Mouse (Mus musculus) limb, embryonic 14.5 days (tissue): ENCODE measurements around the gene Tst. TPM values are rescaled to one million over a fixed set of nuclear protein-coding genes. Genes with fewer than 3 reads are reported as not detected.
A peak's percentile ranks its signal among the peaks of the same experiment; 100 is the strongest.

Experiments
- ATAC-seq: fragments of 200-750 bp; cut with Nextera tagmentation; 2 replicates; pipeline ENCODE4 v1.8.0; 2017; ENCODE audit warnings: low read depth, moderate number of reproducible peaks, moderate TSS enrichment; ENCODE audit not compliant: low FRiP score
- DNase-seq: peaks from one replicate; pipeline ENCODE4 v3.0.0-alpha.2; 2015; ENCODE audit warnings: low spot score
- H3K27ac ChIP-seq: fragments of 300-500 bp; sonication (generic); replicated peaks from 2 replicates; pipeline ENCODE4 v1.5.1; 2014; ENCODE audit warnings: low read depth, mild to moderate bottlenecking, low read length, moderate library complexity, mixed read lengths
- H3K27me3 ChIP-seq: fragments of 300-500 bp; sonication (generic); 2 replicates; pipeline ENCODE4 v1.6.1; 2014; ENCODE audit warnings: low read length, mixed read lengths; ENCODE audit not compliant: control insufficient read depth, insufficient read depth
- H3K36me3 ChIP-seq: fragments of 300-500 bp; sonication (generic); 2 replicates; pipeline ENCODE4 v1.6.1; 2014; ENCODE audit warnings: mild to moderate bottlenecking, low read length, moderate library complexity, mixed read lengths; ENCODE audit not compliant: control insufficient read depth, insufficient read depth
- H3K4me1 ChIP-seq: fragments of 300-500 bp; sonication (generic); 2 replicates; pipeline ENCODE4 v1.6.1; 2014; ENCODE audit warnings: antibody characterized with exemption, low read length, mixed read lengths; ENCODE audit not compliant: control insufficient read depth, insufficient read depth
- H3K4me2 ChIP-seq: fragments of 300-500 bp; sonication (generic); replicated peaks from 2 replicates; pipeline ENCODE4 v1.6.1; 2014; ENCODE audit warnings: low read depth, mild to moderate bottlenecking, low read length, moderate library complexity; ENCODE audit not compliant: severe bottlenecking
- H3K4me3 ChIP-seq: fragments of 300-500 bp; sonication (generic); replicated peaks from 2 replicates; pipeline ENCODE4 v1.5.1; 2014; ENCODE audit warnings: low read length
- H3K9ac ChIP-seq: fragments of 300-500 bp; sonication (generic); 2 replicates; pipeline ENCODE4 v1.6.1; 2014; ENCODE audit warnings: mild to moderate bottlenecking, low read depth, low read length, moderate library complexity; ENCODE audit not compliant: severe bottlenecking
- H3K9me3 ChIP-seq: fragments of 300-500 bp; sonication (generic); 2 replicates; pipeline ENCODE4 v1.6.1; 2016; ENCODE audit warnings: low read length; ENCODE audit not compliant: control insufficient read depth
- POLR2A ChIP-seq: fragments of 200-500 bp; IDR thresholded peaks from 2 replicates; pipeline ENCODE4 v1.8.0; 2012; ENCODE audit warnings: inconsistent platforms, mild to moderate bottlenecking, moderate library complexity, borderline replicate concordance; ENCODE audit not compliant: insufficient read depth, insufficient read length; ENCODE audit errors: extremely low read depth
- WGBS: fragments of 180-500 bp; shearing (Covaris S2); extraction: QIAGEN DNeasy Blood & Tissue Kit; methylation state at CpG from one replicate; pipeline ENCODE4 v1.1.7; 2014; 5-methylcytosine and 5-hydroxymethylcytosine counted together
- polyA plus RNA-seq, 2 experiments: library from polyadenylated mRNA; depleted of rRNA in 1 of 2; stranded (reverse) in 1 of 2; unstranded in 1 of 2; fragments of >200 nt; fragmentation: Nextera tagmentation in 1 of 2; extraction: Ambion mirVana in 1 of 2; gene quantifications; 2 replicates each; pipeline versions ENCODE4 v1.2.1 to v1.2.3; 2012 to 2014

Gene Tst
- polyA plus RNA-seq, 2 experiments: 8.3 to 12.8 TPM

DNA sequence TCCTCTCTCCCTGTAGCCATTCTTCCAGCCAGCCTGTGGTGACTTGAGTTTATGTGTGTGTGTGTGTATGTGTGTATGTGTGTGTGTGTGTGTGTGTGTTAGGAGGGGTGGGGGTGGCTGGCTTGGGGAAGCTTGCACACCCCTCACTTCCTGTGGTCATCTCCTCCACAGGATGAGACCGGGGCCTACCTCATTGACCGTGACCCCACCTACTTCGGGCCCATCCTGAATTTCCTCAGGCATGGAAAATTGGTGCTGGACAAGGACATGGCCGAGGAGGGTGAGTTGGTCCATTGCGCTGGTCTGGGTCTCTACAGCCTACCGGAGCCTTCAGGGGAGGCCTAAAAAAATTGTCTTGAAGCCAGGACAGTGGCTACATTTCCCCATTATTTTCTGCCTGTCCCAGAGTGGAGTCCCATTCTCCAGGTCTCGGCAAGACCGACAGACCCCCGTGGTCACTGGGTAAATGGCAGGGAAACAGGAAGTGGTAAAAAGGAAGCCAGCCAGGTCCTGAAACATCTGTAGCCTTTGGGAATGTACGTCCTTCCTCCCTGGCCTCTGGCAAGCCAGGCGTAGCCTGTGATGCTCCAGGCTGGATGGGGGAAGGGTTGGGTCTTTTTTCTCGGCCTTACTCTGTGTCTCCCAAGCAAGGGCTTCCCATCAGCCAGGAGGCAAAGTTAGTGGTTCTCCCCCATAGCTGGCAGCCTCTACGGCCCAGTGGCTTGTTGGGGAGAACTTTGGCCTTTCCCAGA, 24.3 kb upstream of the Tst start:
- peak overlapping the region; percentile 72 for H3K4me3 ChIP-seq
- no peaks in the 10 kb centered on the region for H3K9me3 ChIP-seq
- peak overlapping the region; percentile 69 for H3K4me2 ChIP-seq
- DNase-seq (no peak), ATAC-seq (no peak)
- TF ChIP-seq POLR2A: no peak
- H3K27ac ChIP-seq: no peak overlapping the region
- H3K36me3 ChIP-seq: peaks cover 41% of the 10 kb centered on the region
- H3K27me3 ChIP-seq: no peaks in the 10 kb centered on the region
- WGBS: 74% methylated on average over 13 of the region's 13 CpGs
- H3K9ac ChIP-seq: 0 out of 2 replicates have a peak overlapping the region, but pooled peaks have one; percentile 73
- H3K4me1 ChIP-seq: peaks cover 8% of the 10 kb centered on the region

- Histone ChIP-seq H3K4me1 (peaks cover 8% of the 10 kb centered on the region), H3K4me3 (peak overlapping the region; percentile 72), H3K4me2 (peak overlapping the region; percentile 69), H3K27me3 (no peaks in the 10 kb centered on the region), H3K36me3 (peaks cover 32% of the 10 kb centered on the region), H3K27ac (no peak overlapping the region), H3K9me3 (no peaks in the 10 kb centered on the region), H3K9ac (peak overlapping the region; percentile 73)
- no peak for TF ChIP-seq POLR2A
- no peak for ATAC-seq
- WGBS: 0% methylated on average over 3 of the region's 3 CpGs
- no peak for DNase-seq
These were observed 23.4 kb upstream of the Tst start for GRCm38 (mm10) chr15:78429139-78429459.

- H3K36me3 ChIP-seq: peaks cover 26% of the 10 kb centered on the region
- H3K9ac ChIP-seq: peak within 1 kb of the TSS; percentile 73
- ATAC-seq (peak; percentile 89), DNase-seq (peak; percentile 71)
- H3K4me1 ChIP-seq: peaks cover 8% of the 10 kb centered on the region
- H3K4me2 ChIP-seq: peak within 1 kb of the TSS; percentile 69
- H3K9me3 ChIP-seq: no peaks in the 10 kb centered on the region
- H3K27me3 ChIP-seq: no peaks in the 10 kb centered on the region
- TF ChIP-seq POLR2A: peak; percentile 64; the same call in 1 of the 2 replicates
- 0 out of 2 replicates have a peak within 1 kb of the TSS, but pooled peaks have one; percentile 19 for H3K27ac ChIP-seq
- WGBS: 1% methylated on average over 41 of the region's 52 CpGs
- peak within 1 kb of the TSS; percentile 72 for H3K4me3 ChIP-seq
These were observed 22.9 kb upstream of the Tst start, which contains the start of gene Kctd17 for GRCm38 (mm10) chr15:78428391-78429138. Gene Kctd17 (plus strand): TSS chr15:78428564.

GRCm38 (mm10) chr15:78425230-78425629, 19.5 kb upstream of the Tst start:
- Histone ChIP-seq H3K27ac (no peak overlapping the region), H3K27me3 (no peaks in the 10 kb centered on the region), H3K4me2 (no peak overlapping the region), H3K9ac (no peak overlapping the region), H3K36me3 (peaks cover 3% of the 10 kb centered on the region; the same call in 1 of the 2 replicates), H3K4me1 (peaks cover 8% of the 10 kb centered on the region), H3K4me3 (no peak overlapping the region), H3K9me3 (no peaks in the 10 kb centered on the region)
- TF ChIP-seq POLR2A: no peak
- DNase-seq (no peak), ATAC-seq (no peak)
- WGBS: 58% methylated on average over 4 of the region's 4 CpGs

DNA sequence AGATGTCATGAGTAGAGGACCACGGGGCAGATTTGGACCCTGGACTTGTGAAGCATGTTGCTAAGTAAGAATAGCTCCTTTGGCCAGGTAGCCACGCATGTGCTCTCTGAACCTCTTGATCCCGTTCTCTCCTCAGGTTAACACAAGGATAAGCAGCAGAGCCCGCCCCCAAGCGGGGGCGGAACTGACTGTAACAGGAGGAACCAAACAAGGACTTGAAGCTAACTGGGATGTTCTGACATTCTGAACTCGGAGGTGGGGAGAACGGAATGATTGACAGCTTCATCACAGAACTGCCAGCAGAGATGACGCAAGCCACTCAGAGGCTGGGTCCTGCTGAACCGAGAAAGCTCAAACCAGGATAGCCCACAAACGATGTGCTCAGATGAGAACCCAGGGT, 18.8 kb upstream of the Tst start:
- no peak overlapping the region for H3K4me3 ChIP-seq
- DNase-seq (no peak), ATAC-seq (no peak)
- no peak overlapping the region for H3K9ac ChIP-seq
- no peak for TF ChIP-seq POLR2A
- no peaks in the 10 kb centered on the region for H3K27me3 ChIP-seq
- H3K4me1 ChIP-seq: peaks cover 3% of the 10 kb centered on the region; the same call in 1 of the 2 replicates
- H3K9me3 ChIP-seq: no peaks in the 10 kb centered on the region
- 19% methylated on average over 11 of the region's 11 CpGs for WGBS
- H3K27ac ChIP-seq: no peak overlapping the region
- H3K36me3 ChIP-seq: no peaks in the 10 kb centered on the region
- H3K4me2 ChIP-seq: no peak overlapping the region
